8 mouse cellular contexts compared by ENCODE assay signal in the genomic region with DNA sequence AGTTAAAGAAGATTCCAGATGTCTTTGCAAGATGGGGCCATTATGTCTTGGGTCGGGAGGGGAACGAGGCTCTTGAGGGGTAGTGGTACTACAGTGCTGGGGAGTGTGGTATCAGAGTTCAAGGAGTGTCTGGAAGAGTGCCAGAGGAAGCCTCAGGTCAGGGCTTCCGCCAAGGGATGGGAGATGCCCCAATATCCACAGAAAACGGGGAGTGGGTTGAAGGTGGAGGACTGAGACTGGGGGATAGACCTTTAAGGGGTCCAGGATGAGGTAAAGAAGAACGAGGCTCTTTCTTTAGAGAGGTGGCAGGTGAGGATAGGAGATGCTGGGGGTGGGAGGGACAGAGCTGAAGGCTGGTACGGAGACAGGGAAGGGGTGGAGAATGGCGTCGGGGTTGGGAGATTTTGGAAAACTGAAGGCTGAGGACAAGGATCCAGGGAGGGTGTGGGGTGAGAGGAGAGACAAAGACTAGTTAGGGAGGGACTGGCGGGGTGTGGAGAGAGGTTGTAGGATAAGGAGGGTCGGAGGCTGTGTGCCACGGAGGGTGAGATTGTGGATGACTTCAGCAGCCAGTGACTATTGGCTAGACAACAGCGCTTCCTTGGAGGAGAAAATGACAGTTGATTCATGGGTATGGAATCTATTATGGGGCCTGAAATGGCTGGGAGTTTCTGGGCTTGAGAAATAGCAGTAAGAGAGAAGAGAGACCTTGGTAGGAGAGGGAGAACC. TPM values are rescaled to one million over a fixed set of nuclear protein-coding genes. Genes with fewer than 3 reads are reported as not detected.
DNase-seq lines count a peak whose midpoint lies in the region; ATAC-seq and TF ChIP-seq lines count a peak whose summit lies in the region.

No protein-coding gene starts in this region.

- peak overlapping the region; percentile 36 for H3K4me3 ChIP-seq in layer of hippocampus, adult 2 months
- H3K4me3 ChIP-seq in embryonic fibroblast, embryonic 13.5 days (ENCODE audit: insufficient read depth, low read length): peak overlapping the region; percentile 13
- peak overlapping the region; percentile 30 for H3K4me3 ChIP-seq in intestine, embryonic 16.5 days (ENCODE audit: low read length)
- peak overlapping the region; percentile 37 for H3K4me3 ChIP-seq in neural tube, embryonic 15.5 days (replicated peaks)

- WGBS in intestine, embryonic 16.5 days: 18% methylated on average over 12 of the region's 12 CpGs
- WGBS in neural tube, embryonic 15.5 days: 20% methylated on average over 12 of the region's 12 CpGs

- H3K27me3 ChIP-seq in intestine, embryonic 16.5 days (replicated peaks; ENCODE audit: control insufficient read depth, insufficient read depth, low read length): 0 out of 2 replicates have a peak, but pooled peaks cover 2% of the 10 kb centered on the region
- H3K27me3 ChIP-seq in neural tube, embryonic 15.5 days (replicated peaks): no peaks in the 10 kb centered on the region

- H3K4me2 ChIP-seq in intestine, embryonic 16.5 days (ENCODE audit: low read depth, low read length): peak overlapping the region; percentile 51
- peak overlapping the region; percentile 67 for H3K4me2 ChIP-seq in neural tube, embryonic 15.5 days

- no peak for TF ChIP-seq CTCF in layer of hippocampus, adult 2 months (conservative IDR thresholded peaks at IDR 0.05)
- no peak for TF ChIP-seq CTCF in embryonic fibroblast, embryonic 13.5 days (IDR thresholded peaks at IDR 0.05; ENCODE audit: borderline replicate concordance, insufficient read depth, low read length)

- DNase-seq in layer of hippocampus, adult 2 months (ENCODE audit: low spot score in 2 of 2): no peak
- no peak for DNase-seq in layer of hippocampus, postnatal 14 days (ENCODE audit: low spot score in 2 of 2)
- no peak for DNase-seq in thymus, adult 18-20 months

- H3K4me1 ChIP-seq in embryonic fibroblast, embryonic 13.5 days (ENCODE audit: control insufficient read depth, insufficient read depth, low read length): peaks cover 12% of the 10 kb centered on the region
- H3K4me1 ChIP-seq in intestine, embryonic 16.5 days (ENCODE audit: control insufficient read depth, insufficient read depth, low read length): peaks cover 42% of the 10 kb centered on the region
- H3K4me1 ChIP-seq in neural tube, embryonic 15.5 days: peaks cover 71% of the 10 kb centered on the region

- H3K27ac ChIP-seq in layer of hippocampus, adult 2 months: peak overlapping the region; percentile 86
- H3K27ac ChIP-seq in embryonic fibroblast, embryonic 13.5 days (ENCODE audit: insufficient read depth, low read length): peak overlapping the region; percentile 94
- H3K27ac ChIP-seq in intestine, embryonic 16.5 days (ENCODE audit: low read length): peak overlapping the region; percentile 75
- peak overlapping the region; percentile 96 for H3K27ac ChIP-seq in neural tube, embryonic 15.5 days (replicated peaks)

- TF ChIP-seq POLR2A in embryonic fibroblast, embryonic 13.5 days (IDR thresholded peaks at IDR 0.05; ENCODE audit: low read depth, low read length): peak; percentile 61

- no peaks in the 10 kb centered on the region for H3K9me3 ChIP-seq in intestine, embryonic 16.5 days (ENCODE audit: control insufficient read depth, low read length)
- H3K9me3 ChIP-seq in neural tube, embryonic 15.5 days (replicated peaks): no peaks in the 10 kb centered on the region

- 0 out of 2 replicates have a peak, but pooled peaks cover 7% of the 10 kb centered on the region for H3K36me3 ChIP-seq in intestine, embryonic 16.5 days (ENCODE audit: control insufficient read depth, insufficient read depth, low read length)
- H3K36me3 ChIP-seq in neural tube, embryonic 15.5 days: peaks cover 33% of the 10 kb centered on the region

- no peak overlapping the region for H3K9ac ChIP-seq in intestine, embryonic 16.5 days (ENCODE audit: low read depth, low read length)
- peak overlapping the region; percentile 46 for H3K9ac ChIP-seq in neural tube, embryonic 15.5 days (replicated peaks)

- peak; percentile 12; the same call in 1 of the 2 replicates for ATAC-seq in intestine, embryonic 16.5 days
- peak; percentile 26 for ATAC-seq in neural tube, embryonic 15.5 days (ENCODE audit: low FRiP score)
- no peak for ATAC-seq in monocyte, adult 5-6 weeks (replicated peaks; ENCODE audit: insufficient number of reproducible peaks, low FRiP score, low TSS enrichment, poor library complexity, severe bottlenecking)
- no peak for ATAC-seq in granulocyte monocyte progenitor cell, adult 5-6 weeks (replicated peaks; ENCODE audit: poor library complexity, severe bottlenecking)

RNA-seq across cellular contexts. Expression of gene Dlg4, which starts 11.8 kb away (rescaled TPM):
- total RNA-seq in layer of hippocampus, adult 2 months (2021): 100 to 1,000 TPM; 880 to 888 TPM
- 100 to 1,000 TPM; 845 to 900 TPM for total RNA-seq in layer of hippocampus, postnatal 14 days (2021)
- 69.8 and 77.7 TPM in 2 replicates for polyA plus RNA-seq in embryonic fibroblast, embryonic 13.5 days (2011; ENCODE audit: insufficient read length, low read depth, missing spikeins)
- polyA plus RNA-seq in intestine, embryonic 16.5 days (2015; fragmentation: Nextera tagmentation; extraction: Ambion mirVana): 5.1 and 6.1 TPM in 2 replicates
- 20.1 and 24.7 TPM in 2 replicates for polyA plus RNA-seq in neural tube, embryonic 15.5 days (2015; fragmentation: Nextera tagmentation; extraction: Ambion mirVana)
- 3.5 to 20.2 TPM (median 6.5 TPM) in 3 replicates for total RNA-seq in monocyte, adult 5-6 weeks (2017)
- 11.4 and 12.3 TPM in 2 replicates for total RNA-seq in granulocyte monocyte progenitor cell, adult 5-6 weeks (2014; fragmentation: Nextera tagmentation)
- 1.3 and 3.5 TPM in 2 replicates for total RNA-seq in granulocyte monocyte progenitor cell, adult 5-6 weeks (2017)

RNA-seq across cellular contexts. Expression of gene Acadvl, which starts 13.4 kb away (rescaled TPM):
- 10 to 100 TPM; 54.9 to 63.7 TPM for total RNA-seq in layer of hippocampus, adult 2 months (2021)
- 10 to 100 TPM; 62.3 to 69.2 TPM for total RNA-seq in layer of hippocampus, postnatal 14 days (2021)
- polyA plus RNA-seq in embryonic fibroblast, embryonic 13.5 days (2011; ENCODE audit: insufficient read length, low read depth, missing spikeins): 47.4 and 57.9 TPM in 2 replicates
- polyA plus RNA-seq in intestine, embryonic 16.5 days (2015; fragmentation: Nextera tagmentation; extraction: Ambion mirVana): 172 and 189 TPM in 2 replicates
- polyA plus RNA-seq in neural tube, embryonic 15.5 days (2015; fragmentation: Nextera tagmentation; extraction: Ambion mirVana): 61.7 and 65.7 TPM in 2 replicates
- 46.9 to 64.6 TPM (median 55.3 TPM) in 3 replicates for total RNA-seq in monocyte, adult 5-6 weeks (2017)
- total RNA-seq in granulocyte monocyte progenitor cell, adult 5-6 weeks (2014; fragmentation: Nextera tagmentation): 39.7 and 55.8 TPM in 2 replicates
- total RNA-seq in granulocyte monocyte progenitor cell, adult 5-6 weeks (2017): 40.3 and 42.1 TPM in 2 replicates

RNA-seq across cellular contexts. Expression of gene Asgr1, which starts 25.3 kb away (rescaled TPM):
- 1 to 10 TPM in 1 of 2 experiments, under 1 TPM in 1; 0.52 to 1.7 TPM for total RNA-seq in layer of hippocampus, adult 2 months (2021)
- total RNA-seq in layer of hippocampus, postnatal 14 days (2021): 1 to 10 TPM in 1 of 2 experiments, under 1 TPM in 1; 0.88 to 1.0 TPM
- 0.52 and 0.60 TPM in 2 replicates for polyA plus RNA-seq in embryonic fibroblast, embryonic 13.5 days (2011; ENCODE audit: insufficient read length, low read depth, missing spikeins)
- polyA plus RNA-seq in intestine, embryonic 16.5 days (2015; fragmentation: Nextera tagmentation; extraction: Ambion mirVana): 0.17 and 0.31 TPM in 2 replicates
- polyA plus RNA-seq in neural tube, embryonic 15.5 days (2015; fragmentation: Nextera tagmentation; extraction: Ambion mirVana): 1.7 and 2.1 TPM in 2 replicates
- not detected in 3 replicates for total RNA-seq in monocyte, adult 5-6 weeks (2017)
- not detected in 2 replicates for total RNA-seq in granulocyte monocyte progenitor cell, adult 5-6 weeks (2014; fragmentation: Nextera tagmentation)
- not detected in 2 replicates for total RNA-seq in granulocyte monocyte progenitor cell, adult 5-6 weeks (2017)

RNA-seq across cellular contexts. Expression of gene Dvl2, which starts 28.2 kb away (rescaled TPM):
- 10 to 100 TPM; 40.6 to 45.3 TPM for total RNA-seq in layer of hippocampus, adult 2 months (2021)
- total RNA-seq in layer of hippocampus, postnatal 14 days (2021): 10 to 100 TPM; 29.3 to 29.7 TPM
- 27.7 and 32.1 TPM in 2 replicates for polyA plus RNA-seq in embryonic fibroblast, embryonic 13.5 days (2011; ENCODE audit: insufficient read length, low read depth, missing spikeins)
- polyA plus RNA-seq in intestine, embryonic 16.5 days (2015; fragmentation: Nextera tagmentation; extraction: Ambion mirVana): 23.8 and 26.0 TPM in 2 replicates
- 22.6 and 25.1 TPM in 2 replicates for polyA plus RNA-seq in neural tube, embryonic 15.5 days (2015; fragmentation: Nextera tagmentation; extraction: Ambion mirVana)
- total RNA-seq in monocyte, adult 5-6 weeks (2017): 18.6 to 27.1 TPM (median 19.1 TPM) in 3 replicates
- total RNA-seq in granulocyte monocyte progenitor cell, adult 5-6 weeks (2014; fragmentation: Nextera tagmentation): 4.6 and 24.5 TPM in 2 replicates
- total RNA-seq in granulocyte monocyte progenitor cell, adult 5-6 weeks (2017): 16.1 and 18.0 TPM in 2 replicates

RNA-seq across cellular contexts. Expression of gene Phf23, which starts 33.0 kb away (rescaled TPM):
- total RNA-seq in layer of hippocampus, adult 2 months (2021): 10 to 100 TPM; 40.5 to 42.6 TPM
- 10 to 100 TPM; 38.0 to 40.0 TPM for total RNA-seq in layer of hippocampus, postnatal 14 days (2021)
- 78.6 and 89.1 TPM in 2 replicates for polyA plus RNA-seq in embryonic fibroblast, embryonic 13.5 days (2011; ENCODE audit: insufficient read length, low read depth, missing spikeins)
- polyA plus RNA-seq in intestine, embryonic 16.5 days (2015; fragmentation: Nextera tagmentation; extraction: Ambion mirVana): 49.7 and 53.1 TPM in 2 replicates
- polyA plus RNA-seq in neural tube, embryonic 15.5 days (2015; fragmentation: Nextera tagmentation; extraction: Ambion mirVana): 53.5 and 57.8 TPM in 2 replicates
- total RNA-seq in monocyte, adult 5-6 weeks (2017): 48.7 to 74.0 TPM (median 57.5 TPM) in 3 replicates
- 41.7 and 45.8 TPM in 2 replicates for total RNA-seq in granulocyte monocyte progenitor cell, adult 5-6 weeks (2014; fragmentation: Nextera tagmentation)
- 30.2 and 32.3 TPM in 2 replicates for total RNA-seq in granulocyte monocyte progenitor cell, adult 5-6 weeks (2017)

Comparison
In these comparisons a context has a peak if more than half of its experiments do, and no peak if none do; other contexts are left out.
1. ATAC-seq: peak in intestine, embryonic 16.5 days (single experiment) and neural tube, embryonic 15.5 days (single experiment); none in monocyte, adult 5-6 weeks (single experiment) and granulocyte monocyte progenitor cell, adult 5-6 weeks (single experiment).
2. RNA of gene Dlg4, which starts 11.8 kb away (total RNA-seq): 845 to 900 TPM in layer of hippocampus, postnatal 14 days and 880 to 888 TPM in layer of hippocampus, adult 2 months; 1.3 to 12.3 TPM in granulocyte monocyte progenitor cell, adult 5-6 weeks and 3.5 to 20.2 TPM in monocyte, adult 5-6 weeks; every median in the first group is over 10 times any median in the second.
3. Peak in every context shown above with its lines, with median percentiles within 50 percentile points of each other: H3K27ac ChIP-seq and H3K4me3 ChIP-seq.